Mouse (Mus musculus): ENCODE measurements around the gene Gm10999. TPM values are rescaled to one million over a fixed set of nuclear protein-coding genes. Genes with fewer than 3 reads are reported as not detected.
"Not testable (repeated sequence)": the region's sequence is repeated elsewhere in the genome, so short reads cannot be mapped to it uniquely, and the experiment has no call there.

Gm10999 gene
- total RNA-seq (2021): not detected

DNA sequence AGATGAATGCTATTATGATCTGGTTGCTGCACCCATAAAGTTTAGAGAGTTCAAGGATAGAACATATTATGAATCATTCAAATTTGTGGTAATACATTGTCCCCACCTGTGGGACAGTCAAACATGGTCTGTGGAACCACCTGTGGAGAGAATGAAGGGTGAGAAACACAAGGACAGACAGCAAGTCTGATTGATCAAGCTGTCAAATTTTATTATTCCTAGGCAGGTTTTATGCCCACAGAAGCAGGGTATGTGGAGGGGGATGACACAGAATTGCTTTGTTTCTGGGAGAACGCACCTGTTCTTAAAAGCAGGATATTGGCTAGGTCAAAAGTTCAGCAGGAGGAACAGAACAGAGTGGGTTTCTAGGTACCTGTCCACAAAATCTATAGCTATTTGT, at the start of gene Gm10999:
Gm10999 (minus strand) TSS at position 101 of the 400 bp plus-strand sequence.
- no peak for DNase-seq
- intact Hi-C loops (cut with DNase I): no loop called here

DNA sequence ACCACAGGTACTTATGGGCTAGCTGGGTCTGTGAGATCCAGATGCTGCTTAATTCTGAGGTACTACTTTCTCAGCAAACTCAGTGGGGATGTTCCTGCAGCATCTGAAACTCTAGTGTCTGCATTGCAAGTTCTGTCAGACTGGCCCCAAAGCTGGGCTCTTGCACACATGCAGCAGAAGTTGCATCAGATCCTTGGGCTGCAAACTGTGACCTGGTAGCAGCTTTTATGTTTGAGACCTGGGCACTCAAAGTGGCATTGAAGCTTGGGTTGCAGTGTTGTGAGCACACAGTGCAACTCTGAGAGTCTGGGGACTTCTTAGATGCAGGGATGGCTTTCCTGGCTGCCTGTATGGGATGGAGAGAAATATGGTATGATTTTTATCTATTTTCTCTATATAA, 2.0 kb upstream of the Gm10999 start:
- intact Hi-C loops (cut with DNase I): no loop called here
- DNase-seq: no peak

- DNase-seq: not testable (repeated sequence)
Observed at GRCm38 (mm10) chr8:129115761-129116160, 15.7 kb downstream of the Gm10999 start.

More at GRCm38 (mm10) chr8:129115761-129116160, 15.7 kb downstream of the Gm10999 start:
- intact Hi-C loops (cut with DNase I): not testable (repeated sequence)

Other genes starting within 250 kb of the Gm10999 start
- not detected for gene Ccdc7a, start 66.1 kb downstream of the Gm10999 start, total RNA-seq (2021)
- gene Ccdc7b, start 64.5 kb downstream of the Gm10999 start, total RNA-seq (2021): not detected
- 10 to 100 TPM; 16.6 to 19.8 TPM for gene 2610044O15Rik8, start 102.7 kb upstream of the Gm10999 start, total RNA-seq (2021)